Mouse (Mus musculus): ENCODE data around the gene Nt5dc2. TPM values are rescaled to one million over a fixed set of nuclear protein-coding genes. Genes with fewer than 3 reads are reported as not detected.

Gene Nt5dc2
- total RNA-seq, 2 experiments from 2014 or later, result 12.6 to 13.4 TPM

- TF ChIP-seq CTCF (conservative IDR thresholded peaks at IDR 0.05), result no peak
Measured at GRCm38 (mm10) chr14:31165458-31165857, 34.6 kb downstream of the Nt5dc2 start.

GRCm38 (mm10) chr14:31165991-31166630 lies 35.3 kb downstream of the Nt5dc2 start:
- no peak for DNase-seq (ENCODE audit: low spot score in 2 of 2)
- no peak for TF ChIP-seq CTCF (conservative IDR thresholded peaks at IDR 0.05)
- Histone ChIP-seq H3K27ac (peak overlapping the region; percentile 54; the same call in 1 of the 2 replicates), H3K4me3 (no peak overlapping the region)

More at GRCm38 (mm10) chr14:31165458-31165857, 34.6 kb downstream of the Nt5dc2 start:
- DNase-seq (ENCODE audit: low spot score in 2 of 2), result no peak
- H3K4me3 ChIP-seq, result no peak overlapping the region
- H3K27ac ChIP-seq, result no peak overlapping the region

GRCm38 (mm10) chr14:31166827-31167226 lies 36.0 kb downstream of the Nt5dc2 start:
- no peak overlapping the region for H3K4me3 ChIP-seq
- no peak for TF ChIP-seq CTCF (conservative IDR thresholded peaks at IDR 0.05)
- H3K27ac ChIP-seq, result peak overlapping the region; percentile 32; the same call in 1 of the 2 replicates
- DNase-seq (ENCODE audit: low spot score in 2 of 2), result no peak

DNA sequence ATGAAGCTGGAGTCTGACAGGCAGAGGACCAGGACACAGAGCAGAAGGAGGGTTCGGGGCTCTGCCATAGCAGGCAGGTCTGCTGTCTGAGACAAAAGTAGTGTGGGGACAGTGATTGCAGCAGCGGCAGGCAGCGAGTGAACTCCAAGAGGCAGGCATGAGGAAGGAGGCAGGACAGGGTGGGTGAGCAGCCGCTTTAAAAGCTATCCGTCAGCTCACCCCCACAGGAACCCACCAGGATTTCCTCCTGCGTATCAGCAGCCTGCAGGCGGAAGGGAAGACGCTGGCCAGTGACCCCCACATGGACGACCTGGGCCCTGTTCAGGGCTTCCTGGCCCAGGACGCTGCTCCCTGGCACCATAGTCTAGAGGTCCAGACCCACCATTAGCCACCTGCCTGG lies 37.6 kb downstream of the Nt5dc2 start, which contains the start of gene Stab1:
Gene Stab1 (minus strand): TSS at position 217 of the 400 bp plus-strand sequence.
- Histone ChIP-seq H3K27ac (peak within 1 kb of the TSS; percentile 32; the same call in 1 of the 2 replicates), H3K4me3 (peak within 1 kb of the TSS; percentile 33)
- no peak for DNase-seq (ENCODE audit: low spot score in 2 of 2)
- no peak for TF ChIP-seq CTCF (conservative IDR thresholded peaks at IDR 0.05)

DNA sequence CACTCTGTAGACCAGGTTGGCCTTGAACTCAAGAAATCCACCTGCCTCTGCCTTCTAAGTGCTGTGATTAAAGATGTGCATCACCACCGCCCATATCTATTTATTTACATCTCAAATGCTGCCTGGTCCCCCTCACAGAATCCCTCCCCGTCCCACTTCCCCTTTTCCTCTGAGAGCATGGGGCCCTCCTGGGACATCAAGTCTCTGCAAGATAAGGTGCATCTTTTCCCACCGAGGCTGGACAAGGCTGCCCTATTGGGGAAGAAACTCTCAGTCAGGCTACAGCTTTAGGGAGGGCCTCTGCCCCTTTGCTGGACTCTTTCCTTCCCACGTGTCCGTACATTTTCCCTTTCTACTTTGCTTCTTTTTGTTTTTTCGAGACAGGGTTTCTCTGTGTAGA lies 38.7 kb downstream of the Nt5dc2 start:
- Histone ChIP-seq H3K27ac (no peak overlapping the region), H3K4me3 (no peak overlapping the region)
- no peak for TF ChIP-seq CTCF (conservative IDR thresholded peaks at IDR 0.05)
- no peak for DNase-seq (ENCODE audit: low spot score in 2 of 2)

DNA sequence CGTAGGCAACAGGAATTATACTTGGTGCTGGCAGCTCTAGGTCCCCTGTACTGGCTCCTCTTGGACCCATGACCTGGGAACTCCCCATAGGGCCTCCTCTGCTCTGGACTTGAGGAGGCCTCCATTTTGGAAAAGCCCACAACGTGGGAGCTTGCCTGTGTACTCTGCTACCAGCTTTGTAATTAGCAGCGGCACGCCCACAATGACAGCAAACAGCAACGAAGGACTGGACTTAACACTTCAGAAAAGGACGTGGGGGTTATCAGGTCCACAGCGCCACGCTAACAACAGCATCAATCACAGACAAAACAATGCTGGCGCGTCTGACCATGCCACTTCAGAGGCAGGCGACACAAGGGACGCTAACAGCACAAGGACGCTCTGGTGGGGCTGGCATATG lies 40.1 kb downstream of the Nt5dc2 start:
- peak overlapping the region; percentile 60 for H3K27ac ChIP-seq
- no peak overlapping the region for H3K4me3 ChIP-seq
- no peak for TF ChIP-seq CTCF (conservative IDR thresholded peaks at IDR 0.05)
- DNase-seq (ENCODE audit: low spot score in 2 of 2), result no peak

DNA sequence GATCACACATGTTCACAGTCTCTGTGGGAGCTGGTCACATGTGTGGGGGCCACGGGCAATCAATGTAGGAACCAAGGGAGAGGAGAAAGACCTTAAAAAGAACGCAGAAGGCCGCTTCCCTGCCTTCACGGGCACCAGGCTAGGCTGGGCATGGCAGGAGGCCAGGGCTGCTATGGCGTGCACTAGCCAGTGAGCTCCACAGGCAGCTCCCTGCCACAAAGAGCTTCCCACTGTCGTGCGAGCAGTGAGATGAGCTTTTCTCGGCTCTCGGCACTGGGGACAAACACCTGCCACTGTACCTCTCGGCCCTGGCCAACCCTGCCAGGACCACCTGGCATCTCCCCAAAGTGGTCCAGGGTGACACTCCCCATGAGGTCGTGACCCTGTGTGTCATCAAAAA lies 40.5 kb downstream of the Nt5dc2 start:
- Histone ChIP-seq H3K27ac (peak overlapping the region; percentile 60), H3K4me3 (no peak overlapping the region)
- TF ChIP-seq CTCF (conservative IDR thresholded peaks at IDR 0.05), result no peak
- DNase-seq (ENCODE audit: low spot score in 2 of 2), result no peak

- Histone ChIP-seq H3K4me3 (no peak overlapping the region), H3K27ac (peak overlapping the region; percentile 60; the same call in 1 of the 2 replicates)
- DNase-seq (ENCODE audit: low spot score in 2 of 2), result no peak
- no peak for TF ChIP-seq CTCF (conservative IDR thresholded peaks at IDR 0.05)
Measured at GRCm38 (mm10) chr14:31171821-31172220, 41.0 kb downstream of the Nt5dc2 start.

DNA sequence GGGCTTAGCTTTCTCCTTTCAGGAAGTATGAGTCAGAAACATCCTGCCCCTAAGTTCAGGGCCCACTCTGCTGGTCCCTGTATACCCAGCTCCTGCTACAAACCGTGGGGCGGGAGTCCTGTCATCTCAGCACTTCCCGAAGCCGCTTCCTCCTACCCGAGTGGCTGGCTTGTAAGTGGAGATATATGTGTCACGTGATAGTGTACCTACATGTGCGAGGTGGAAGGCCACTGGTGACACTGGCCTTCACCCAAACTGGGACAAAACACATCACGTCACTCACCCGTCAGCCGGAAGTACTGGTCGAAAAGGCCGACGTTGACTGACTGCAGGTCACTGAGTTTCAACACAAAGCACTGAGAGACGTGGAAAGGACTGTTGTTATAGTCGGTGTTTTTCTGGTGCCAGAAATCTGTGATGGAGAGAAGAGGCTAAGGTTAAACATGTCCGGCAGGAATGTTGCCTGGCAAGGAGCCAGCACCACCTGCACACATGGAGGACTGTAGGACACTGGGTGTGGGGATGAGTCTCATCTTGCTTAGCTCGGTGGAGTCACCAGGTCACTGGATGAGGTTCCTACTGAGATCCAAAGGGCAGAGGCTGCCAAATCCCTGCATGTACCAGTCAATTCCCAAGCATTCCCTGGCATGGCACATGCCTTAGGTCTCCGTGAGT lies 42.1 kb downstream of the Nt5dc2 start:
- TF ChIP-seq CTCF (conservative IDR thresholded peaks at IDR 0.05), result no peak
- Histone ChIP-seq H3K27ac (peak overlapping the region; percentile 15), H3K4me3 (no peak overlapping the region)
- DNase-seq (ENCODE audit: low spot score in 2 of 2), result no peak

DNA sequence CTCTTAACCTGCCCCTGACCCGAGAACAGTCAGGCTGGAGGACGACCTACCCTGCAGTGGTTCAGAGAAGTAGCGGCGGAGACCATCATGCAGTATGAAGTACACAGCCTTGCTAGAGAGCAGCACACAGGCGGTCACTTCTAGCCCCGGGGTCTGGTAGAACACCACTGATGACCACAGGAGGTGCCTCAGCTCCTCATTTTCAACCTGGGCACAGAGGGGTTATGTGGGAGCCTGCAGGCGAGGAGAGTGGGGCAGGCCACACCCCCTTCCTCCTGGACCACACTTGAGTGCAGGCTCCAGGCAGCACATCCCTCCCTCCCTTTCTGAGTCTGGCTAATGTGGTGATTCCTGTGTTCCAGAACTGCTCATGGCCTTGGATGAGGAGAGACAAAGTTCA lies 42.7 kb downstream of the Nt5dc2 start:
- no peak for DNase-seq (ENCODE audit: low spot score in 2 of 2)
- peak overlapping the region; percentile 15 for H3K27ac ChIP-seq
- no peak overlapping the region for H3K4me3 ChIP-seq
- TF ChIP-seq CTCF (conservative IDR thresholded peaks at IDR 0.05), result no peak

GRCm38 (mm10) chr14:31177287-31177686 lies 46.4 kb downstream of the Nt5dc2 start:
- Histone ChIP-seq H3K4me3 (no peak overlapping the region), H3K27ac (peak overlapping the region; percentile 59; the same call in 1 of the 2 replicates)
- DNase-seq (ENCODE audit: low spot score in 2 of 2), result no peak
- TF ChIP-seq CTCF (conservative IDR thresholded peaks at IDR 0.05), result no peak

- no peak for DNase-seq (ENCODE audit: low spot score in 2 of 2)
- Histone ChIP-seq H3K27ac (peak overlapping the region; percentile 59; the same call in 1 of the 2 replicates), H3K4me3 (no peak overlapping the region)
- no peak for TF ChIP-seq CTCF (conservative IDR thresholded peaks at IDR 0.05)
Measured at GRCm38 (mm10) chr14:31177715-31178114, 46.9 kb downstream of the Nt5dc2 start.

GRCm38 (mm10) chr14:31179677-31180365 lies 49.0 kb downstream of the Nt5dc2 start:
- Histone ChIP-seq H3K4me3 (no peak overlapping the region), H3K27ac (peak overlapping the region; percentile 76)
- TF ChIP-seq CTCF (conservative IDR thresholded peaks at IDR 0.05), result no peak
- DNase-seq (ENCODE audit: low spot score in 2 of 2), result no peak

Data from layer of hippocampus, adult 2 months (tissue).